Mouse (Mus musculus): Measurements from ENCODE around the gene Veph1. TPM values are rescaled to one million over a fixed set of nuclear protein-coding genes. Genes with fewer than 3 reads are reported as not detected.

Gene Veph1
- total and polyA plus RNA-seq, 2 experiments from 2014 or later, result 3.6 to 5.8 TPM

- H3K9me3 ChIP-seq (ENCODE audit: low read length), result no peaks in the 10 kb centered on the region
- ATAC-seq, result no peak
These were observed 191.1 kb downstream of the Veph1 start for GRCm38 (mm10) chr3:66105493-66105892.

DNA sequence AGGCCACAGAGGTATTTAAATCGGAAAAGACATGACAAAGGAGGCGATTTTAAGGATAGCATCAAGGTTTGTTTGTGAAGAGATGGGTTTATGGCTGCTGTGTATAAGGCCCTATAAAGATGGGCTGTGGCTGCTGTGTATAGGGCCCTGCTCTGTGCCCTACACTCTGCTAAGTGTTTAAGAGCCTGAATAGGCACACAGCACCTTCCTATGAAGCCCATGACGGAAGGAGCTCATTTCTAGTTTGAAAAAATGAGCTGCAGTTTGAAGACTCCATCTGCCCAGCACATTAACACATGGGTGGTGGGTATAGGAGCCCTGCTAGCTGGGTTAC, 194.1 kb downstream of the Veph1 start:
- DNase-seq, result no peak
- whole genome bisulfite sequencing, result 42% methylated on average over 3 of the region's 3 CpGs
- no peaks in the 10 kb centered on the region for H3K9me3 ChIP-seq (ENCODE audit: low read length)
- no peak for TF ChIP-seq CTCF (IDR thresholded peaks at IDR 0.05; ENCODE audit: low read depth)
- ATAC-seq, result peak; percentile 18; the same call in 1 of the 2 replicates
- no peaks in the 10 kb centered on the region for H3K36me3 ChIP-seq (ENCODE audit: insufficient read depth)
- no peaks in the 10 kb centered on the region for H3K27me3 ChIP-seq (ENCODE audit: insufficient read depth, low read length)
- peaks cover 5% of the 10 kb centered on the region; the same call in 1 of the 2 replicates for H3K4me1 ChIP-seq (ENCODE audit: insufficient read depth)
- no peak overlapping the region for H3K4me2 ChIP-seq (ENCODE audit: low read depth)
- no peak overlapping the region for H3K9ac ChIP-seq
- H3K27ac ChIP-seq (ENCODE audit: low read depth, low read length), result peak overlapping the region; percentile 62
- no peak overlapping the region for H3K4me3 ChIP-seq (ENCODE audit: low read depth, low read length)

More at GRCm38 (mm10) chr3:66105493-66105892, 191.1 kb downstream of the Veph1 start:
- peaks cover 5% of the 10 kb centered on the region; the same call in 1 of the 2 replicates for H3K4me1 ChIP-seq (ENCODE audit: insufficient read depth)
- H3K36me3 ChIP-seq (ENCODE audit: insufficient read depth), result no peaks in the 10 kb centered on the region
- H3K9ac ChIP-seq, result no peak overlapping the region
- no peak overlapping the region for H3K4me3 ChIP-seq (ENCODE audit: low read depth, low read length)
- H3K4me2 ChIP-seq (ENCODE audit: low read depth), result no peak overlapping the region
- H3K27me3 ChIP-seq (ENCODE audit: insufficient read depth, low read length), result no peaks in the 10 kb centered on the region
- WGBS, result 88% methylated on average over 5 of the region's 5 CpGs
- H3K27ac ChIP-seq (ENCODE audit: low read depth, low read length), result no peak overlapping the region
- no peak for TF ChIP-seq CTCF (IDR thresholded peaks at IDR 0.05; ENCODE audit: low read depth)
- no peak for DNase-seq

- DNase-seq, result peak; percentile 55
These were observed 194.6 kb downstream of the Veph1 start for GRCm38 (mm10) chr3:66101809-66102598.

GRCm38 (mm10) chr3:66101074-66101473, 195.6 kb downstream of the Veph1 start:
- TF ChIP-seq CTCF (IDR thresholded peaks at IDR 0.05; ENCODE audit: low read depth), result no peak
- Histone ChIP-seq H3K9ac (no peak overlapping the region), H3K27me3 (ENCODE audit: insufficient read depth, low read length) (no peaks in the 10 kb centered on the region), H3K4me2 (ENCODE audit: low read depth) (no peak overlapping the region), H3K4me1 (ENCODE audit: insufficient read depth) (peaks cover 5% of the 10 kb centered on the region; the same call in 1 of the 2 replicates), H3K27ac (ENCODE audit: low read depth, low read length) (no peak overlapping the region), H3K4me3 (ENCODE audit: low read depth, low read length) (no peak overlapping the region), H3K9me3 (ENCODE audit: low read length) (no peaks in the 10 kb centered on the region), H3K36me3 (ENCODE audit: insufficient read depth) (no peaks in the 10 kb centered on the region)
- 57% methylated on average over 2 of the region's 2 CpGs for WGBS
- no peak for DNase-seq
- ATAC-seq, result no peak

More at GRCm38 (mm10) chr3:66101809-66102598, 194.6 kb downstream of the Veph1 start:
- peak; percentile 95 for ATAC-seq
- H3K36me3 ChIP-seq (ENCODE audit: insufficient read depth), result no peaks in the 10 kb centered on the region
- H3K4me1 ChIP-seq (ENCODE audit: insufficient read depth), result peaks cover 5% of the 10 kb centered on the region; the same call in 1 of the 2 replicates
- no peak overlapping the region for H3K9ac ChIP-seq
- H3K27me3 ChIP-seq (ENCODE audit: insufficient read depth, low read length), result no peaks in the 10 kb centered on the region
- H3K4me3 ChIP-seq (ENCODE audit: low read depth, low read length), result no peak overlapping the region
- no peak overlapping the region for H3K4me2 ChIP-seq (ENCODE audit: low read depth)
- H3K27ac ChIP-seq (ENCODE audit: low read depth, low read length), result peak overlapping the region; percentile 62
- WGBS, result 9% methylated on average over 11 of the region's 11 CpGs
- H3K9me3 ChIP-seq (ENCODE audit: low read length), result no peaks in the 10 kb centered on the region
- no peak for TF ChIP-seq CTCF (IDR thresholded peaks at IDR 0.05; ENCODE audit: low read depth)

- Histone ChIP-seq H3K4me1 (ENCODE audit: insufficient read depth) (no peaks in the 10 kb centered on the region), H3K36me3 (ENCODE audit: insufficient read depth) (no peaks in the 10 kb centered on the region), H3K27me3 (ENCODE audit: insufficient read depth, low read length) (no peaks in the 10 kb centered on the region), H3K4me3 (ENCODE audit: low read depth, low read length) (no peak overlapping the region), H3K9me3 (ENCODE audit: low read length) (no peaks in the 10 kb centered on the region), H3K9ac (no peak overlapping the region), H3K27ac (ENCODE audit: low read depth, low read length) (no peak overlapping the region), H3K4me2 (ENCODE audit: low read depth) (no peak overlapping the region)
- ATAC-seq, result no peak
- 81% methylated on average over 2 of the region's 2 CpGs for WGBS
- TF ChIP-seq CTCF (IDR thresholded peaks at IDR 0.05; ENCODE audit: low read depth), result no peak
- DNase-seq, result no peak
These were observed 204.9 kb downstream of the Veph1 start for GRCm38 (mm10) chr3:66091746-66092145.

DNA sequence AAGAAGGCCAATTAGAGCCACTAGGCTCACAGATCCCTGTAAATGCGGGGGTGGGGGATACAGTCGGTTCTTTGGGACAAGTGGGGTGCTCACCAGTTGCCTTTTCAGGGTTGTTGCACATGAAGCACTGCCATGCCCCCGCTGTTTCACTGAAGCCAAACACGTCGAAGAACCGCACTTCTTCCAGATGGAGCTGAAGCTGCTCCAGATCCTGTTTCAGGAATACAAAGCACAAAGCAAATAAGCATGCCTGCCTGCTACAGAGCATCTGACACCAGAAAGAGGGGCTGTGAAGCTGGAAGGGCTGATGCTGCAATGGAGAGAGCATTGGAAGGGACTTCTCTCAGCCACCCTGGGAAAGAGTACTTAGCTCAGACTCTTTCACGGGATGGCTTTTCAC, 209.0 kb downstream of the Veph1 start:
- no peaks in the 10 kb centered on the region for H3K4me1 ChIP-seq (ENCODE audit: insufficient read depth)
- WGBS, result 62% methylated on average over 7 of the region's 7 CpGs
- DNase-seq (peak; percentile 46), ATAC-seq (peak; percentile 52)
- H3K4me2 ChIP-seq (ENCODE audit: low read depth), result no peak overlapping the region
- TF ChIP-seq CTCF (IDR thresholded peaks at IDR 0.05; ENCODE audit: low read depth), result no peak
- no peaks in the 10 kb centered on the region for H3K27me3 ChIP-seq (ENCODE audit: insufficient read depth, low read length)
- no peaks in the 10 kb centered on the region for H3K36me3 ChIP-seq (ENCODE audit: insufficient read depth)
- no peak overlapping the region for H3K4me3 ChIP-seq (ENCODE audit: low read depth, low read length)
- H3K9me3 ChIP-seq (ENCODE audit: low read length), result no peaks in the 10 kb centered on the region
- no peak overlapping the region for H3K9ac ChIP-seq
- no peak overlapping the region for H3K27ac ChIP-seq (ENCODE audit: low read depth, low read length)

DNA sequence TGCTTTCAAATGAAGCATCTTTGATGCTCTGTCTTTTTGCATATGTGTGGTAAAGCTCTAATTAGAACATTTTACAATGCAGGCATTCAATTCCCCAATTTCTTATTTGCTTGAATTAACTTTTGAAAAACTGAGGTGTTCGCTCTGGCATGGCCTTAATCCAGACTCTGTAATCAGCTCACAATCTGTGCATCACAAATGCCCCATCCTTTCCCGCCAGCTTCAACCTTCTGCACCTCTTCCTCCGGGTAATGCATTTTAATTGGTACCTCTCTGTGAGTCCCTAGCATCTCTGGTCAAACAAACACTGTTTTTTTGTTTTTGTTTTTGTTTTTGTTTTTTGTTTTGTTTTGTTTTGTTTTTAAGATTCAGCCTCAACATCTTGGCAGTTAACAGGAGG, 212.8 kb downstream of the Veph1 start:
- TF ChIP-seq CTCF (IDR thresholded peaks at IDR 0.05; ENCODE audit: low read depth), result no peak
- H3K4me2 ChIP-seq (ENCODE audit: low read depth), result no peak overlapping the region
- ATAC-seq, result no peak
- no peaks in the 10 kb centered on the region for H3K4me1 ChIP-seq (ENCODE audit: insufficient read depth)
- no peak overlapping the region for H3K4me3 ChIP-seq (ENCODE audit: low read depth, low read length)
- no peaks in the 10 kb centered on the region for H3K9me3 ChIP-seq (ENCODE audit: low read length)
- 36% methylated on average over 3 of the region's 3 CpGs for WGBS
- no peak for DNase-seq
- no peak overlapping the region for H3K27ac ChIP-seq (ENCODE audit: low read depth, low read length)
- H3K36me3 ChIP-seq (ENCODE audit: insufficient read depth), result no peaks in the 10 kb centered on the region
- H3K9ac ChIP-seq, result no peak overlapping the region
- no peaks in the 10 kb centered on the region for H3K27me3 ChIP-seq (ENCODE audit: insufficient read depth, low read length)
